Mouse (Mus musculus): ENCODE results near the gene Polr2e.
"Not testable (repeated sequence)": the region's sequence is repeated elsewhere in the genome, so short reads cannot be mapped to it uniquely, and the experiment has no call there.

Gene Polr2e

DNA sequence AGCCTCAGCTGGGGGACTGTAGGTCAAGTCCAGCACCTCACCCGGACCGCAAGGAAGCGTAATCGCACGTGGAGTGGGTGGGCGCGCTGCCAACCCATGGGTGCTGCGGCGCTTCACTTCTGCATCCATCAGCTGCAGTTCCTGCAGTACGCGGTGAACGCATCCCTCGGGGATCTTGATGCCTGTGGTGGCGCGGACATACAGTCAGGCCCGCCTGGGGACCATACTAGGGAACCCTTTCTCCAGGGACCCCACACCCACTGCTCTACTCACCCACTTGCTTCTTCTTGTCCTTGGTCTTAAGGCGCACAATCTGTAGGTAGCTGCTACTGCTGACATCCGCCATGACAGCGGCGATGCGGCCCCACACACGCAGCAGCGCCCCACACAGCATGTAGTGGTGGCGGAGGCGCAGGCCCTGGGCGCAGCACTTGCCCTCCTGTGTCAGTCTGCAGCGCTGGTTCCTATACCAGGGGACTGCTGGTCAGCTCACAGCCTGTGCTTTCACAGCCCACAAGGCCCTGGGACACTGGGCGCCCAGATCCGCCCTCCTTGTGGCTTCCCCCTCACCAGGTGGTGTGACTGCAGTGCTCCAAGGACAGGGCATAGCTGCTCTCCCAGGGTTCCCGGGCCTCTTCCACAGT, 18.2 kb upstream of the Polr2e start:
- no peak for DNase-seq (ENCODE audit: low spot score in 2 of 2)

GRCm38 (mm10) chr10:80056976-80057682, 17.5 kb upstream of the Polr2e start:
- DNase-seq (ENCODE audit: low spot score in 2 of 2), result no peak

- DNase-seq (ENCODE audit: low spot score in 2 of 2), result no peak
Observed at GRCm38 (mm10) chr10:80056506-80056905, 16.9 kb upstream of the Polr2e start.

DNA sequence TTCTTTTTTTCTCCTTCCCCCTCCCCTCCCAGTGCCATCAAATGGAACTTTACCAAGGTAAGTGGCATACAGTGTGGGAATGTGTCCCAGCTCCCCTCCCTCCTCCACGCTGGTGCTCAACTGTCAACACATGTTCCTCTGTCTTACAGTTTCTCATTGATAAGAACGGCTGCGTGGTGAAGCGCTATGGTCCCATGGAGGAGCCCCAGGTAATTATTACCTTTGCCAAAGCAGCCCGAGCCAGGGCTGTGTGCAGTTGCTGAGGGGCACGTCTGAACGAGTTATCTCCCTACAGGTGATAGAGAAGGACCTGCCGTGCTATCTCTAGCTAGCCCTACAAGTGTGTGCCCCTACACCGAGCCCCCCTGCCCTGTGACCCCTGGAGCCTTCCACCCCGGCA, 16.3 kb upstream of the Polr2e start:
- no peak for DNase-seq (ENCODE audit: low spot score in 2 of 2)

GRCm38 (mm10) chr10:80055364-80055763, 15.8 kb upstream of the Polr2e start:
- no peak for DNase-seq (ENCODE audit: low spot score in 2 of 2)

- DNase-seq (ENCODE audit: low spot score in 2 of 2), result not testable (repeated sequence)
Observed at GRCm38 (mm10) chr10:80054911-80055310, 15.3 kb upstream of the Polr2e start.

DNA sequence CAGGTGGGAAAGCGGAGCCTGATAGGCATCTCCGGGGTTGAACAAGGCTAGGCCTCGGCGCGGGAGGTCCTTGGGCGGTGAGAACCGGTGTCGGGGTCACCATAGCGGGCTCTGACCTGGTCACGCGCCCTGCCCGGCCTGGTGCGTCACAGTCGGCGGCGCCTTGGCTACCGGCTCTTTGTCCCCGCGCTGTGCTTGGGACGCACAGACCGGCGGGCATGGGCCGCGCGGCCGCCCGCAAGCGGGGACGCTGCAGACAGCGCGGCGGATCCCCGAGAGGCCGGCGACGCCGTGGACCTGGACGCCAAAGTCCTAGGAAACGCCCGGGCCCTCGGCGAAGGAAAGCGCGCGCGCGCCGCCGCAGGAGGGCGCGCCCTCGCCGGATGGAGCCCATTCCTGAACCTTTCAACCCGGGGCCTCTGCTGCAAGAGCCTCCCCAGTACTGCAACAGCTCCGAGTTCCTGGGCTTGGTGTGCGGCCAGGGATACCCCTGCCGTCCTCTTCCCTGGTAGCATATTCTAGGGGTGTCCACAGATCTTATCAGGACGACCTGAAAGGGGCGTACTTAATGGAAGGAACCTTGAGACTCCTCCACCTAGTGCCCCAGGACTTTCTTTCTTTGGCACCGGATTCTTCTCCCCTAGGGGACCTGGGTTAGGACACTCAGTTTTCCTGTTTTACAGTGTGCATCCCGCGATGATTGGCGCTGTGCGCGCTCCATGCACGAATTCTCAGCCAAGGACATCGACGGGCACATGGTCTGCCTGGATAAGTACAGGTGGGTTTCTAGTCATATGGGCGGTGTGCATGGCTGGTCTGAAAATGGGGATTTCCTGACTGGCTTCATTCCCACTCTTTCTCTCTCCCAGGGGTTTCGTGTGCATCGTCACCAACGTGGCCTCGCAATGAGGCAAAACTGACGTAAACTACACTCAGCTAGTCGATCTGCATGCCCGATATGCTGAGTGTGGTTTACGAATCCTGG, 14.5 kb upstream of the Polr2e start:
- DNase-seq (ENCODE audit: low spot score in 2 of 2), result peak in 1 of 2 experiments; percentile 51

GRCm38 (mm10) chr10:80053259-80053780, 13.7 kb upstream of the Polr2e start:
- peak; percentile 99 for DNase-seq (ENCODE audit: low spot score in 2 of 2)

- no peak for DNase-seq (ENCODE audit: low spot score in 2 of 2)
Observed at GRCm38 (mm10) chr10:80052374-80052764, 12.8 kb upstream of the Polr2e start.

DNA sequence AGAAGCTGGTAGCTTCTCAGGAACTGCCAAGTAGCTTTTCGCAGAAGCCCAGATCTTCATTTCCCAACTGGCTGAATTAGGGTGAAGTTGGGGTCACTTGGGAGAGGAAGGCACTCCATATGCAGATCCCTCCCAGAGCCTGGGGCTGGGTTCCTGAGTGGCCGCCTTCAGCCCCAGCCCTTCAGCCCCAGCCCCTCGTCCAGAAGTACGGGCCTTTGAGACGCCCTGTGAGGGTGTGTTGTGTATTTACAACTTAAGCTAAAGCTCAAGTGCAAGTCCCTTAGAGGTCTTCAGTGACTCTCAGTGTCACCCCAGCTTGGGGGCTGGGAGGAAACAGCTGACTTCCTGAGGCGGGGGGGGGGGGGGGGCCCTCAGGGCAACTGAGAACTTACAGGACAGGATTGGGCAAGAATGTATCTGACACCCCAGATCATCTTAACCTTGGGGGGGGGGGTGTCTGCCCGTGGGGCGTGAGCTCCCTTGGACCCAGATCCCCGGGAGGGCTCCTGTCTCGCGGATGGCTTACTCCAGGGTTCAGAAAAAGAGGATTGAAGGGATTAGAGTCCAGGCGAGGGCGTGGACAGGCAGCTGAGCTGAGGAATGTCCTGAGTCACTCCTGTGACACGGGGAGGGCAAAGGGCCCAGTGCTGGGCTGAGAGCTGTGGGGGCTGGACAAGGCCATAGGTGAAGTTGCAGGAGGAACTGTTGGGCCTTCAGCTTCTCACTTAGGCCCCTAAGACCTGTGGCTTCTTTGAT, 12.2 kb upstream of the Polr2e start:
- no peak for DNase-seq (ENCODE audit: low spot score in 2 of 2)

- DNase-seq (ENCODE audit: low spot score in 2 of 2), result no peak
Observed at GRCm38 (mm10) chr10:80050885-80051617, 11.5 kb upstream of the Polr2e start.

GRCm38 (mm10) chr10:80050244-80050643, 10.6 kb upstream of the Polr2e start:
- DNase-seq (ENCODE audit: low spot score in 2 of 2), result no peak

DNA sequence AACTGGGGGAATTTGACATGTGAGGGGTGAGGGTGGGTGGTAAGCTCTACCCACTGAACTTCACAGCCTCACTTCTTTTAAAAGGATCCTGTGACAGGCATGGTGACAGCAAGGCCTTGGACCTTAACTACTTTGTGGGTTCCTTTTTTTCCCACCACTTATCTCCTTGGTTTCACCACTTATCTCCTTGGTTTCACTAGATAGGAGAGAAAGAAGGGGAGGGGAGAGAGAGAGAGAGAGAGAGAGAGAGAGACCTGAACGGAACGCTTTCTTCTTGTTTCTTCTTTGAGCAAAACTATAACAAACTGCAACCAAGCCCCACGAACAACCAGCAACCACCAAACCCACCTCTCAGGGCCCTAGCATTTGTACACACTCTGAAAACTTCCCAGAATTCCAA, 9.2 kb upstream of the Polr2e start:
- DNase-seq (ENCODE audit: low spot score in 2 of 2), result no peak

GRCm38 (mm10) chr10:80048396-80048795, 8.8 kb upstream of the Polr2e start:
- no peak for DNase-seq (ENCODE audit: low spot score in 2 of 2)

DNA sequence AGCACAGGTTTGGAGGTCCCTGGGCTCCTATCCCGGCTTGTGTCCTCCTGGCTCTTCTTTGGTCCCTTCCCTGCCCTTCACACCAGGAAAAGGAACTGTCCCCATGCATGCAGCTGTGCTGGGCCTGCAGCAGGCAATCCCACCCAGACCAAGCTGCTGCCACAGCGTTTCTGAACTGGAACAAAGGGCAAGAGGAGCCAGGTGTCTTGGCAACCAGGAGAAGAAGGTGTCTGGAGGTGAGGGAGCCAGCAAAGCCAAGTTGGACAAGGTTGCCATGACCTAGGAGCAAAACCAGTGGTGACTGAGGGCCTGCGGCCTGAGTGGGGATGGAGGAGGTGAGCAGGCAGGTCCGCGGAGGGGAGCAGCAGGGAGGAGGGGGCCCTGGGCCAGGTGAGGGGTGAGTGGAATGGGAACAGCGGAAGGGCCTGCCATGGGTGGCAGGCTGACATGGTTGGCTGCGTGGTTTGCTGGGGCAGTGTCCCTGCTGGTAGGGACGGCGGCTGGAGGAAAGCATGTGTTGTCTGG, 7.5 kb upstream of the Polr2e start, which contains the start of gene Gpx4:
Gene Gpx4, plus strand, starts transcription at position 126 of the 525 bp plus-strand sequence.
- DNase-seq (ENCODE audit: low spot score in 2 of 2), result no peak

DNA sequence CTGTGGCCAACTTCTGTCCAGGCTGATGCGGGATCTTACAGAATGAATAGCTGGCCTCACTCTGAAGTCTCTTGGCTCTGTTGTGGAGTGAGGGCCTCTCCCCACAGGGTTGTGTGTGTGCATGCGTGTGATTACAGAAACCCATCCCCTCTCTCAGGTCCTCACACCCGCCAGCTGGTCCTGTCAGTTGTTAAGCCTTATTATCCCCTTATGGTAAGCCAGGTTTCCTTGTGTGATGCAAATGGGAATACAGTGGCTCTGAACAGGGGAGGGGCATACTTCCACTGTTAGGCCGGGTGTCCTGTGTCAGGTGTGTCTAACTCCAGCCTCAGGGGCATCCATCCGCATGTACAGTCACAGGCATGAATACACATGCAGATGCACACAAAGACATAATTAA, 6.2 kb upstream of the Polr2e start:
- no peak for DNase-seq (ENCODE audit: low spot score in 2 of 2)

GRCm38 (mm10) chr10:80045364-80045763, 5.8 kb upstream of the Polr2e start:
- DNase-seq (ENCODE audit: low spot score in 2 of 2), result not testable (repeated sequence)

DNA sequence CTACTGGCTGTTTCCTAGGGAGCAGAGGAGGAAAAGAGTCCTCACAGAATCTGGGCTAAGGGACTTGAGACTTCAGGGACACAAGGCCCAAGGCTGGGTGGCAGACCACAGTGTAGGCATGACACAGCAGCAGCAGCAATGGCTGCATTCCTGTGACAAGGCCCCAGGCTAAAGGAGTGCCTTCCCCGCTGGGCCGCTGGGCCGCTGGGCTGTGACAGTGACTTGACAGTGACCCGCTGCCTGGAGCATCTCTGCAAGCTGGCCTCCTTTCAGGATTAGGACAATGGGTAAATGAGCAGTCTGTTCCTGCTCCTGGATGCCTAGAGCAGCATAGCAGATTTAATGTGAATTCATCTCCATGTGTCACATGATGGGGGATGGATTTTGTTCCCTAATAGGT, 4.5 kb upstream of the Polr2e start:
- no peak for DNase-seq (ENCODE audit: low spot score in 2 of 2)

DNA sequence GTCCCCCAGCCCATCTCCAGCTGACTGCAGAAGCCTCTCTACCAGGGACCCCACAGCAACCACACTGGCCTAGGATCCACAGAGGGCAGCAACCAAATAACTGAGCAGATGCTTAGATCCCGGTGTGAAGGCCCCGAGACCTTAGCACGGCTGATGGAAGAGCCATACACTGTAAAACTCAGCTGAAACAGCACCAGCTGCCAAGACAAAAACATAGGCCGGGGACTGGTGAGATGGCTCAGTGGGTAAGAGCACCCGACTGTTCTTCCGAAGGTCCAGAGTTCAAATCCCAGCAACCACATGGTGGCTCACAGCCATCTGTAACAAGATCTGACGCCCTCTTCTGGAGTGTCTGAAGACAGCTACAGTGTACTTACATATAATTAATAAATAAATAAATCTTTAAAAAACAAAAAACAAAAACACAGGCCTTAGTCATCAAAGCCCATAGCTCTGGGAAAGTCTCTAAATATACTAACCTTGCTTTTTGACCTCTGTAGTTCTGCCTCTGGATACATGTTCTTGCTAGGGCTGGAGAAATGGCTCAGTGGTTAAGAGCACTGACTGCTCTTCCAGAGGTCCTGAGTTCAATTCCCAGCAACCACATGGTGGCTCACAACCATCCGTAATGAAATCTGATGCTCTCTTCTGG, 1.9 kb upstream of the Polr2e start:
- DNase-seq (ENCODE audit: low spot score in 2 of 2), result not testable (repeated sequence)

- DNase-seq (ENCODE audit: low spot score in 2 of 2), result no peak
Observed at GRCm38 (mm10) chr10:80036832-80037231, 2.8 kb downstream of the Polr2e start.

All from frontal cortex, postnatal 14 days (tissue).